Mouse (Mus musculus) CD8-positive naive resting alpha-beta T cell, adult 2 months (primary cell): ENCODE data around the gene Psmg4.

Experiments
- DNase-seq, 2 experiments: peaks; one replicate each; pipeline ENCODE4 v3.0.0; 2022; ENCODE audit warnings: low read depth in 2 of 2, low spot score in 2 of 2

Psmg4 gene

GRCm38 (mm10) chr13:34193384-34193783 is 30.6 kb downstream of the Psmg4 start:
- no peak for DNase-seq

- no peak for DNase-seq
These were observed 32.9 kb downstream of the Psmg4 start for GRCm38 (mm10) chr13:34195676-34196075.

DNA sequence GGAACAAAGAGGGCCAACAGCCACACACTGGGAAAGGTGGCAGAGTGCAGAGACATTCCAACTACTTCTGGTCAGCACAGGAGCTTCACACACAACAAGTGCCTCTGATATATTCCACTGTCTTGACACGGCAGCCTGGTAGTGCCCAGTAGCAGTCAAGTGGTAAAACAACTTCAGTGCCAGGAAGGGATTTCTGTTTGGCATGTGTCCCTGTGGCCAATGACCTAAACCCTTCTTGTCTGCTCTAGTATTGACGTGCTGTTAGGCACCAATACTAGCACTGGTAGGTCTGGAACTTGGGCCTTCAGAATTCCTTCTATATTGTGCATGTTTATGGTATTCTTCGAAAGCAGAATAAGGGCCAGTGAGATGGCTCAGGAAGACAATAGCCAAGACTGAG is 42.5 kb downstream of the Psmg4 start:
- no peak for DNase-seq

DNA sequence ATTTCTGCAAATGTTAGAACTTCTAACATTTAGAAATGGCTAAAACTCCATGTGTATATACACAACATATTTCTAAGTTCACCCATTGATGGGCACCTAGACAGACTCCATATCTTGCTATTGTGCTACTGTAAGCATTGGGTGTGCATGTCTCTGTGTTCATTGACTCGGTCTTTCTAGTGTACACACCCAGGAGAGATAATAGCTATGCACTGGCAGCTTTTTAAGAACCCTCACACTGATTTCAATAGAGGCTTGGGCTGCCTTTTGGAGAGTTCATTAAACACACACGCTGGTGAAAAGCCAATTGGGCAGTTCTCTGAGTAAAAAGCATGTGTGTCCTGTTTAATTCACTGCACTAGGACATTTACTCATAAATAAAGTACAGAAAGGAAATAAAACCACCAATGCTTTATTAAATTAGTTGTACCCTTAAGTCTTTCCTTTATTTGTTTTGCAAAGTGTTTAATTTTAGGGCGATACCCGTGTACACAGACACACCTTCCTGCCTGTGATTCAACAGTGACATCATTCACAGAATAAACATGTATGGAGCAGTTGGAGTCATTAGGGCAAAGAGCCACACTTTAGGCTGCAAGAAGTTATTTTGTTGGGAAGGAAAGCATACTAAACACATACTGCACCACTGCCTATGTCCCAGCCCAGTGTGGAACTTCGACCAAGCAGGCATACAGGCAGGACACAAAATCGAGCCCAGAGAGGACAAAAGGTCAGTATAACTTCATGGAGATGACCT is 45.1 kb downstream of the Psmg4 start:
- DNase-seq = no peak

- DNase-seq = no peak
These were observed 48.6 kb downstream of the Psmg4 start for GRCm38 (mm10) chr13:34211261-34211775.

- no peak for DNase-seq
These were observed 50.0 kb downstream of the Psmg4 start for GRCm38 (mm10) chr13:34212735-34213212.

DNA sequence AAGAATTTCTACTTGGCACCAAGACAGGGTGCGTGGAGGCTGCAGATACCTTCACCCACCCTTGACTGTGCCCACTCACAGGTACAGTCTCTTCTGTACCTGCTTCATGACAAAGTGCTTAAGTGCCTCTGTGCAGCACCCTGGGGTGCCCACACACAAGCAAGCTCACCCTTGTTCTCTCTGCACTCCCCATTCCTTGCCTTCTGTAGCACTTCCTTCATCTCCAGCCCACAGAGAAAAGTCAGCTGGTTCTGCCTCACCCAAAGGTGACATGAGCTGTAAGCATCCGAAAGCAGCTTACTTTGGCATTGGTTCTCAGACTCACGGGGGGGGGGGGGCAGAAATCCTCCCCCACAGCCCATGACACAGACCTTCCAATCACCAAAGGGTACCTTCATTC is 52.1 kb downstream of the Psmg4 start:
- no peak for DNase-seq

GRCm38 (mm10) chr13:34218776-34219175 is 56.0 kb downstream of the Psmg4 start:
- DNase-seq = no peak

- no peak for DNase-seq
These were observed 57.0 kb downstream of the Psmg4 start for GRCm38 (mm10) chr13:34219728-34220127.

DNA sequence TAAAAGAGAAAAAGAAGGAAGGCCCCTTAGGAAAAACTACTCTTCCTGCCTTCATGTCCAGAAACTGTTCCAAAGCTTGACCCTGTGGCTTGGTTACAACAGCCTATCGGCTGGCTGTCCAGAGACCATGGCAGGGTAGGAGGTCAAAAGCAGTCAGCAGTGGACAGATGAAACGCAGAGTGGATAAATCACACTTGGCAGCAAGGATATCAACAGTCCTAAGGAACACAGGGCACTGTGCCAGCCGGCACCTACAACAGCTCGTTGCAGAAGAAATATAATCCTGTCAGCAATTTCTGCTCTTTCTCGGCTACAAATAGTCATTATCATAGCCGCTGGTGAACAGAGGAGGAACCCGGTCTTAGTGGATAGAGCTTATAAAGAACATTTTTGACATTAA is 60.2 kb downstream of the Psmg4 start:
- DNase-seq = no peak

DNA sequence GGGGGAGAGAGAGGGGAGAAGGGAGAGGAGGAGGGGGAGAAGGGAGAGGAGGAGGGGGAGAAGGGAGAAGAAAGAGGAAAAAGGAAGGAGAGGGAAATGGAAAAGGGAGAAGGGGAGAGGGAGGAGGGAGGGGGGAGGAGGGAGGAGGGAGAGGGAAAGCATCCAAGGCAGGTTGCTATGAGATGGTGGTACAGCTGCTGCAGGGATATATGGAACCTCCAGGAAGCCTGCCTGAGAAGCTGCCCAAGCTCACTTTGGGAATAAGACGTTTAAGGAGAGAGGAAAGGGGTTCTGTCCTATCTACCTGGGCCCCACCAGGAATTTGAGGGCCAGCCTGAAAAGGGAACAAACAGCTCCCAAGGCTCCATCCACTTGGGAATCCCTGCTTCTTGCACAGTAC is 64.2 kb downstream of the Psmg4 start:
- DNase-seq = no peak
